Mouse (Mus musculus) forebrain, postnatal 0 days (tissue): ENCODE measurements around the gene Cnnm1. TPM values are rescaled to one million over a fixed set of nuclear protein-coding genes. Genes with fewer than 3 reads are reported as not detected.

ENCODE experiments used
- ATAC-seq: fragments of 200-750 bp; cut with Nextera tagmentation; 2 replicates; pipeline ENCODE4 v1.8.0; 2017; ENCODE audit warnings: mild to moderate bottlenecking, moderate library complexity
- DNase-seq: peaks from one replicate; pipeline ENCODE4 v3.0.0-alpha.2; 2015
- H3K27ac ChIP-seq: fragments of 300-500 bp; sonication (generic); 2 replicates; pipeline ENCODE4 v1.5.1; 2014; ENCODE audit warnings: low read depth, mild to moderate bottlenecking, antibody characterized with exemption, low read length, moderate library complexity, mixed read lengths
- H3K27me3 ChIP-seq: fragments of 300-500 bp; sonication (generic); 2 replicates; pipeline ENCODE4 v1.6.1; 2014; ENCODE audit warnings: mild to moderate bottlenecking, low read length, mixed read lengths; ENCODE audit not compliant: insufficient read depth
- H3K36me3 ChIP-seq: fragments of 300-500 bp; sonication (generic); 2 replicates; pipeline ENCODE4 v1.6.1; 2014; ENCODE audit warnings: mild to moderate bottlenecking, moderate library complexity; ENCODE audit not compliant: insufficient read depth
- H3K4me1 ChIP-seq: fragments of 300-500 bp; sonication (generic); 2 replicates; pipeline ENCODE4 v1.6.1; 2014; ENCODE audit warnings: antibody characterized with exemption; ENCODE audit not compliant: insufficient read depth
- H3K4me2 ChIP-seq: fragments of 300-500 bp; sonication (generic); 2 replicates; pipeline ENCODE4 v1.6.1; 2014; ENCODE audit warnings: low read depth, mild to moderate bottlenecking, moderate library complexity
- H3K4me3 ChIP-seq: fragments of 300-500 bp; sonication (generic); 2 replicates; pipeline ENCODE4 v1.5.1; 2014; ENCODE audit warnings: low read depth, low read length, mixed read lengths
- H3K9ac ChIP-seq: fragments of 300-500 bp; sonication (generic); 2 replicates; pipeline ENCODE4 v1.6.1; 2014; ENCODE audit warnings: mild to moderate bottlenecking
- H3K9me3 ChIP-seq: fragments of 300-500 bp; sonication (generic); 2 replicates; pipeline ENCODE4 v1.6.1; 2016; ENCODE audit warnings: low read length
- CTCF ChIP-seq: sonication (generic); IDR thresholded peaks from 2 replicates; pipeline ENCODE4 v1.5.1; 2016; ENCODE audit warnings: antibody characterized with exemption, control low read depth, low read depth
- WGBS: fragments of 180-500 bp; shearing (Covaris S2); extraction: QIAGEN DNeasy Blood & Tissue Kit; methylation state at CpG from one replicate; pipeline ENCODE4 v1.1.7; 2014; 5-methylcytosine and 5-hydroxymethylcytosine counted together
- polyA plus RNA-seq: library from polyadenylated mRNA; unstranded; fragments of >200 nt; fragmentation: Nextera tagmentation; extraction: Ambion mirVana; gene quantifications from 2 replicates; pipeline ENCODE4 v1.2.1, GENCODE M21; 2015
- total RNA-seq: library from RNA; depleted of rRNA; stranded (reverse); fragments of >200 nt; gene quantifications from 2 replicates; pipeline ENCODE4 v1.2.3, GENCODE M21; 2014; rRNA removed

Gene Cnnm1
- total and polyA plus RNA-seq, 2 experiments from 2014 or later: 2.1 to 7.6 TPM

GRCm38 (mm10) chr19:43530921-43531320, 90.7 kb downstream of the Cnnm1 start:
- H3K4me1 ChIP-seq: no peaks in the 10 kb centered on the region
- no peak for TF ChIP-seq CTCF
- ATAC-seq (no peak), DNase-seq (no peak)
- H3K27ac ChIP-seq: no peak overlapping the region
- H3K36me3 ChIP-seq: no peaks in the 10 kb centered on the region
- H3K4me3 ChIP-seq: no peak overlapping the region
- no peaks in the 10 kb centered on the region for H3K27me3 ChIP-seq
- WGBS: 26% methylated on average over 12 of the region's 12 CpGs
- no peaks in the 10 kb centered on the region for H3K9me3 ChIP-seq
- H3K4me2 ChIP-seq: no peak overlapping the region
- no peak overlapping the region for H3K9ac ChIP-seq

GRCm38 (mm10) chr19:43535372-43535771, 95.1 kb downstream of the Cnnm1 start:
- TF ChIP-seq CTCF: no peak
- Histone ChIP-seq H3K4me1 (no peaks in the 10 kb centered on the region), H3K4me2 (no peak overlapping the region), H3K9ac (no peak overlapping the region), H3K36me3 (no peaks in the 10 kb centered on the region), H3K9me3 (no peaks in the 10 kb centered on the region), H3K27ac (no peak overlapping the region), H3K4me3 (no peak overlapping the region), H3K27me3 (no peaks in the 10 kb centered on the region)
- ATAC-seq: no peak
- 94% methylated on average over 3 of the region's 3 CpGs for WGBS
- no peak for DNase-seq

- no peak for DNase-seq
- TF ChIP-seq CTCF: no peak
- no peak overlapping the region for H3K9ac ChIP-seq
- peaks cover 4% of the 10 kb centered on the region; the same call in 1 of the 2 replicates for H3K27me3 ChIP-seq
- no peaks in the 10 kb centered on the region for H3K4me1 ChIP-seq
- no peak for ATAC-seq
- no peaks in the 10 kb centered on the region for H3K9me3 ChIP-seq
- H3K27ac ChIP-seq: no peak overlapping the region
- H3K4me2 ChIP-seq: peak overlapping the region; percentile 16; the same call in 1 of the 2 replicates
- 9% methylated on average over 19 of the region's 19 CpGs for WGBS
- H3K4me3 ChIP-seq: 0 out of 2 replicates have a peak overlapping the region, but pooled peaks have one; percentile 2
- no peaks in the 10 kb centered on the region for H3K36me3 ChIP-seq
Measured at GRCm38 (mm10) chr19:43546337-43547117, 106.3 kb downstream of the Cnnm1 start.

Other genes starting within 250 kb of the Cnnm1 start
- 0.54 and 0.57 TPM in 2 replicates for gene Hpse2, start 52.1 kb upstream of the Cnnm1 start, total RNA-seq
- 0.16 and 0.34 TPM in 2 replicates for gene Hpse2, start 52.1 kb upstream of the Cnnm1 start, polyA plus RNA-seq
- gene Got1, start 84.2 kb downstream of the Cnnm1 start, total RNA-seq: 86.1 and 88.2 TPM in 2 replicates
- gene Got1, start 84.2 kb downstream of the Cnnm1 start, polyA plus RNA-seq: 85.4 and 101 TPM in 2 replicates
- 0.67 and 0.92 TPM in 2 replicates for gene Nkx2-3, start 171.9 kb downstream of the Cnnm1 start, total RNA-seq
- gene Nkx2-3, start 171.9 kb downstream of the Cnnm1 start, polyA plus RNA-seq: 1.1 and 1.6 TPM in 2 replicates
- 45.2 and 67.2 TPM in 2 replicates for gene Slc25a28, start 234.4 kb downstream of the Cnnm1 start, total RNA-seq
- gene Slc25a28, start 234.4 kb downstream of the Cnnm1 start, polyA plus RNA-seq: 13.1 and 15.6 TPM in 2 replicates
- gene Entpd7, start 249.2 kb downstream of the Cnnm1 start, total RNA-seq: 8.3 and 9.3 TPM in 2 replicates
- gene Entpd7, start 249.2 kb downstream of the Cnnm1 start, polyA plus RNA-seq: 5.9 and 8.4 TPM in 2 replicates